Mouse (Mus musculus) midbrain, postnatal 0 days (tissue): Measurements from ENCODE around the gene Zfp940. TPM values are rescaled to one million over a fixed set of nuclear protein-coding genes. Genes with fewer than 3 reads are reported as not detected.
"Not testable (repeated sequence)": the region's sequence is repeated elsewhere in the genome, so short reads cannot be mapped to it uniquely, and the experiment has no call there.

ENCODE experiments used
- ATAC-seq: fragments of 200-750 bp; cut with Nextera tagmentation; 2 replicates; pipeline ENCODE4 v1.8.0; 2017; ENCODE audit warnings: moderate number of reproducible peaks, mild to moderate bottlenecking, moderate TSS enrichment, moderate library complexity; ENCODE audit not compliant: low FRiP score
- DNase-seq: peaks from one replicate; pipeline ENCODE4 v3.0.0-alpha.2; 2015; ENCODE audit warnings: low spot score
- H3K27ac ChIP-seq: fragments of 300-500 bp; sonication (generic); 2 replicates; pipeline ENCODE4 v1.5.1; 2014; ENCODE audit warnings: low read depth, mild to moderate bottlenecking, low read length, mixed read lengths
- H3K27me3 ChIP-seq: fragments of 300-500 bp; sonication (generic); 2 replicates; pipeline ENCODE4 v1.6.1; 2014; ENCODE audit warnings: low read length, control low read depth, mixed read lengths; ENCODE audit not compliant: insufficient read depth
- H3K36me3 ChIP-seq: fragments of 300-500 bp; sonication (generic); 2 replicates; pipeline ENCODE4 v1.6.1; 2014; ENCODE audit warnings: low read length, control low read depth, mixed read lengths; ENCODE audit not compliant: insufficient read depth
- H3K4me1 ChIP-seq: fragments of 300-500 bp; sonication (generic); 2 replicates; pipeline ENCODE4 v1.6.1; 2014; ENCODE audit warnings: mild to moderate bottlenecking, control low read depth, antibody characterized with exemption, low read length, mixed read lengths; ENCODE audit not compliant: insufficient read depth
- H3K4me2 ChIP-seq: fragments of 300-500 bp; sonication (generic); 2 replicates; pipeline ENCODE4 v1.6.1; 2014; ENCODE audit warnings: low read depth, mild to moderate bottlenecking, low read length, mixed read lengths; ENCODE audit not compliant: poor library complexity, severe bottlenecking
- H3K4me3 ChIP-seq: fragments of 300-500 bp; sonication (generic); 2 replicates; pipeline ENCODE4 v1.5.1; 2014; ENCODE audit warnings: low read depth, mild to moderate bottlenecking, low read length, moderate library complexity
- H3K9ac ChIP-seq: fragments of 300-500 bp; sonication (generic); replicated peaks from 2 replicates; pipeline ENCODE4 v1.6.1; 2014; ENCODE audit warnings: mild to moderate bottlenecking, low read length, moderate library complexity, mixed read lengths; ENCODE audit not compliant: poor library complexity, severe bottlenecking
- H3K9me3 ChIP-seq: fragments of 300-500 bp; sonication (generic); 2 replicates; pipeline ENCODE4 v1.6.1; 2016; ENCODE audit warnings: low read length, control low read depth
- CTCF ChIP-seq: IDR thresholded peaks from 2 replicates; pipeline ENCODE4 v1.5.1; 2016; ENCODE audit warnings: antibody characterized with exemption, mild to moderate bottlenecking
- WGBS: fragments of 180-500 bp; shearing (Covaris S2); extraction: QIAGEN DNeasy Blood & Tissue Kit; methylation state at CpG from one replicate; pipeline ENCODE4 v1.1.7; 2014; 5-methylcytosine and 5-hydroxymethylcytosine counted together
- polyA plus RNA-seq: library from polyadenylated mRNA; unstranded; fragments of >200 nt; fragmentation: Nextera tagmentation; extraction: Ambion mirVana; gene quantifications from 2 replicates; pipeline ENCODE4 v1.2.1, GENCODE M21; 2015
- total RNA-seq: library from RNA; depleted of rRNA; stranded (reverse); fragments of >200 nt; gene quantifications from 2 replicates; pipeline ENCODE4 v1.2.3, GENCODE M21; 2014; rRNA removed

Gene Zfp940
- total RNA-seq (11.7 and 12.3 TPM in 2 replicates), polyA plus RNA-seq (12.7 and 13.1 TPM in 2 replicates)

GRCm38 (mm10) chr7:29853219-29853842, at the start of gene Zfp940:
Zfp940 (minus strand) TSS chr7:29853669.
- Histone ChIP-seq H3K4me3 (peak within 1 kb of the TSS; percentile 57), H3K4me1 (no peaks in the 10 kb centered on the region), H3K9me3 (no peaks in the 10 kb centered on the region), H3K36me3 (peaks cover 3% of the 10 kb centered on the region; the same call in 1 of the 2 replicates), H3K27me3 (no peaks in the 10 kb centered on the region), H3K4me2 (peak within 1 kb of the TSS; percentile 76), H3K9ac (peak within 1 kb of the TSS; percentile 68), H3K27ac (peak within 1 kb of the TSS; percentile 70; the same call in 1 of the 2 replicates)
- WGBS: 2% methylated on average over 21 of the region's 21 CpGs
- no peak for TF ChIP-seq CTCF
- peak; percentile 95 for ATAC-seq
- peak; percentile 96 for DNase-seq

DNA sequence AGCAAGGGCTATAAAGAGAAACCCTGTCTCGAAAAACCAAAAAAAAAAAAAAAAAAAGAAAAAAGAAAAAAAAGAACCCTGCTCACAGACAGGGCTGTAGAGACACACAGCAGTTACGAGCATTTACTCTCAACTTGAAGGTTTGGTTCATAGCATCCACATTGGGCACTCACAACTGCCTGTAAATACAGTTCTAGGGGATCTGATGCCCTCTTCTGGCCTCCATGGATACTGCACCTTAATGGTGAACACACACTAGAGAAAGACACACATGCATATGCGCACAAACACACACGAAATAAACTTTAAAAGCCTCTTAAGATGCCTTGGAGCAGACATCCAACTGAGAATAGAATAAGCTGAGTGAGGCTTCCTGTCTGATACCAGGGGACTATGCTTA, 44.9 kb upstream of the Zfp940 start:
- over 99% methylated on average over 4 of the region's 4 CpGs for WGBS
- no peaks in the 10 kb centered on the region for H3K4me1 ChIP-seq
- no peak for ATAC-seq
- H3K4me3 ChIP-seq: no peak overlapping the region
- H3K9ac ChIP-seq: no peak overlapping the region
- no peak for DNase-seq
- no peaks in the 10 kb centered on the region for H3K27me3 ChIP-seq
- no peak overlapping the region for H3K27ac ChIP-seq
- peak; percentile 18 for TF ChIP-seq CTCF
- no peak overlapping the region for H3K4me2 ChIP-seq
- peaks cover 56% of the 10 kb centered on the region for H3K36me3 ChIP-seq
- peaks cover 17% of the 10 kb centered on the region for H3K9me3 ChIP-seq

- Histone ChIP-seq H3K36me3 (peaks cover 69% of the 10 kb centered on the region), H3K4me3 (no peak overlapping the region), H3K9me3 (peaks cover 22% of the 10 kb centered on the region), H3K9ac (no peak overlapping the region), H3K27ac (no peak overlapping the region), H3K27me3 (no peaks in the 10 kb centered on the region), H3K4me2 (no peak overlapping the region), H3K4me1 (no peaks in the 10 kb centered on the region)
- no peak for DNase-seq
- 99% methylated on average over 4 of the region's 4 CpGs for WGBS
- no peak for ATAC-seq
- no peak for TF ChIP-seq CTCF
Observed at GRCm38 (mm10) chr7:29892756-29893155, 39.3 kb upstream of the Zfp940 start.

GRCm38 (mm10) chr7:29890501-29890900, 37.0 kb upstream of the Zfp940 start:
- TF ChIP-seq CTCF: no peak
- peaks cover 29% of the 10 kb centered on the region for H3K9me3 ChIP-seq

GRCm38 (mm10) chr7:29880916-29881315, 27.4 kb upstream of the Zfp940 start:
- WGBS: 91% methylated on average over 7 of the region's 7 CpGs
- DNase-seq: no peak
- no peak for TF ChIP-seq CTCF
- H3K27ac ChIP-seq: no peak overlapping the region
- H3K36me3 ChIP-seq: peaks cover 9% of the 10 kb centered on the region
- no peaks in the 10 kb centered on the region for H3K27me3 ChIP-seq
- H3K4me2 ChIP-seq: no peak overlapping the region
- no peaks in the 10 kb centered on the region for H3K4me1 ChIP-seq
- H3K9ac ChIP-seq: no peak overlapping the region
- no peak for ATAC-seq
- H3K4me3 ChIP-seq: no peak overlapping the region
- peaks cover 4% of the 10 kb centered on the region; the same call in 1 of the 2 replicates for H3K9me3 ChIP-seq

More at GRCm38 (mm10) chr7:29890501-29890900, 37.0 kb upstream of the Zfp940 start:
- 98% methylated on average over 7 of the region's 7 CpGs for WGBS
- no peak for ATAC-seq
- no peaks in the 10 kb centered on the region for H3K4me1 ChIP-seq
- no peak overlapping the region for H3K4me3 ChIP-seq
- H3K9ac ChIP-seq: no peak overlapping the region
- H3K36me3 ChIP-seq: peaks cover 53% of the 10 kb centered on the region
- no peak for DNase-seq
- no peak overlapping the region for H3K27ac ChIP-seq
- H3K4me2 ChIP-seq: no peak overlapping the region
- H3K27me3 ChIP-seq: no peaks in the 10 kb centered on the region

- DNase-seq (no peak), ATAC-seq (no peak)
- no peak for TF ChIP-seq CTCF
- Histone ChIP-seq H3K4me2 (no peak overlapping the region), H3K4me1 (no peaks in the 10 kb centered on the region), H3K36me3 (peaks cover 18% of the 10 kb centered on the region), H3K4me3 (no peak overlapping the region), H3K9ac (no peak overlapping the region), H3K9me3 (peaks cover 10% of the 10 kb centered on the region), H3K27ac (no peak overlapping the region), H3K27me3 (no peaks in the 10 kb centered on the region)
- WGBS: 77% methylated on average over 7 of the region's 7 CpGs
Observed at GRCm38 (mm10) chr7:29880056-29880455, 26.6 kb upstream of the Zfp940 start.

GRCm38 (mm10) chr7:29877561-29877960, 24.1 kb upstream of the Zfp940 start:
- not testable (repeated sequence) for H3K4me3 ChIP-seq, H3K9ac ChIP-seq, H3K27me3 ChIP-seq, H3K4me2 ChIP-seq, DNase-seq, H3K4me1 ChIP-seq, ATAC-seq, H3K27ac ChIP-seq
- Histone ChIP-seq H3K36me3 (peaks cover 29% of the 10 kb centered on the region), H3K9me3 (peaks cover 24% of the 10 kb centered on the region)
- 92% methylated on average over 9 of the region's 9 CpGs for WGBS
